Mouse (Mus musculus) hindbrain, postnatal 0 days (tissue): ENCODE data around the gene Gm10447. TPM values are rescaled to one million over a fixed set of nuclear protein-coding genes. Genes with fewer than 3 reads are reported as not detected.

Experiments used
- ATAC-seq: fragments of 200-750 bp; cut with Nextera tagmentation; 2 replicates; pipeline ENCODE4 v1.8.0; 2017; ENCODE audit warnings: mild to moderate bottlenecking, moderate TSS enrichment, moderate library complexity
- DNase-seq: peaks from one replicate; pipeline ENCODE4 v3.0.0-alpha.2; 2015; ENCODE audit warnings: low spot score
- H3K27ac ChIP-seq: fragments of 300-500 bp; sonication (generic); 2 replicates; pipeline ENCODE4 v1.5.1; 2014; ENCODE audit warnings: mild to moderate bottlenecking
- H3K27me3 ChIP-seq: fragments of 300-500 bp; sonication (generic); 2 replicates; pipeline ENCODE4 v1.6.1; 2014; ENCODE audit warnings: low read length, mixed read lengths; ENCODE audit not compliant: insufficient read depth
- H3K36me3 ChIP-seq: fragments of 300-500 bp; sonication (generic); 2 replicates; pipeline ENCODE4 v1.6.1; 2014; ENCODE audit warnings: low read length, mixed read lengths; ENCODE audit not compliant: insufficient read depth
- H3K4me1 ChIP-seq: fragments of 300-500 bp; sonication (generic); 2 replicates; pipeline ENCODE4 v1.6.1; 2014; ENCODE audit warnings: antibody characterized with exemption, low read length, mixed read lengths; ENCODE audit not compliant: insufficient read depth
- H3K4me2 ChIP-seq: fragments of 300-500 bp; sonication (generic); 2 replicates; pipeline ENCODE4 v1.6.1; 2014; ENCODE audit warnings: low read depth, mild to moderate bottlenecking, low read length, moderate library complexity, mixed read lengths
- H3K4me3 ChIP-seq: fragments of 300-500 bp; sonication (generic); 2 replicates; pipeline ENCODE4 v1.5.1; 2014; ENCODE audit warnings: low read length
- H3K9ac ChIP-seq: fragments of 300-500 bp; sonication (generic); replicated peaks from 2 replicates; pipeline ENCODE4 v1.6.1; 2014; ENCODE audit warnings: mild to moderate bottlenecking, low read length, moderate library complexity, mixed read lengths
- H3K9me3 ChIP-seq: fragments of 300-500 bp; sonication (generic); 2 replicates; pipeline ENCODE4 v1.6.1; 2016; ENCODE audit warnings: low read length, mixed read lengths
- CTCF ChIP-seq: IDR thresholded peaks from 2 replicates; pipeline ENCODE4 v1.5.1; 2016; ENCODE audit warnings: antibody characterized with exemption, control low read depth, low read depth
- WGBS: fragments of 180-500 bp; shearing (Covaris S2); extraction: QIAGEN DNeasy Blood & Tissue Kit; methylation state at CpG from one replicate; pipeline ENCODE4 v1.1.7; 2014; 5-methylcytosine and 5-hydroxymethylcytosine counted together
- polyA plus RNA-seq: library from polyadenylated mRNA; unstranded; fragments of >200 nt; fragmentation: Nextera tagmentation; extraction: Ambion mirVana; gene quantifications from 2 replicates; pipeline ENCODE4 v1.2.1, GENCODE M21; 2015
- total RNA-seq: library from RNA; depleted of rRNA; stranded (reverse); fragments of >200 nt; gene quantifications from 2 replicates; pipeline ENCODE4 v1.2.3, GENCODE M21; 2014

Gm10447 gene
- total and polyA plus RNA-seq, 2 experiments from 2014 or later: not detected

DNA sequence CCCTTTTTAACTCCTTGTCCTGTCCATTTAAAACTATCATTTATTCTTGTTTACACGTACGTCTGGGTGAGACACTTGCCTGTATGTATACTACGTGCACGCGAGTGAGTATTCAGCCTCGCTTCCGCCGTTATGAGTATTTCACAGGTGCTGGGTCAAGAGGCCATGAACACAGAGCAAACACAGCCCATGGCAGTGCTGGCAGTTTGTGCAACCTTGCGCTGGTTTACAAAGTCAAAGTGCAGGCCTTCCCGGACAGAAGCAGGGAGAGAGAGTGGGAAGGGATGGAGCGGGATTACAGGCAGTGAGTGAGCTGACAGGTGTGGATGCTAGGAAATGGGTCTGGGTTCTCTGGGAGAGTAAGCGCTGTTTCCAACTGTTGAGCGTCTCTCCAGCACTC lies 10.7 kb downstream of the Gm10447 start:
- ATAC-seq (no peak), DNase-seq (no peak)
- no peaks in the 10 kb centered on the region for H3K36me3 ChIP-seq
- no peaks in the 10 kb centered on the region for H3K9me3 ChIP-seq
- H3K27me3 ChIP-seq: no peaks in the 10 kb centered on the region
- WGBS: 88% methylated on average over 13 of the region's 13 CpGs
- H3K27ac ChIP-seq: no peak overlapping the region
- TF ChIP-seq CTCF: no peak
- H3K4me1 ChIP-seq: no peaks in the 10 kb centered on the region
- no peak overlapping the region for H3K4me3 ChIP-seq
- no peak overlapping the region for H3K4me2 ChIP-seq
- no peak overlapping the region for H3K9ac ChIP-seq

DNA sequence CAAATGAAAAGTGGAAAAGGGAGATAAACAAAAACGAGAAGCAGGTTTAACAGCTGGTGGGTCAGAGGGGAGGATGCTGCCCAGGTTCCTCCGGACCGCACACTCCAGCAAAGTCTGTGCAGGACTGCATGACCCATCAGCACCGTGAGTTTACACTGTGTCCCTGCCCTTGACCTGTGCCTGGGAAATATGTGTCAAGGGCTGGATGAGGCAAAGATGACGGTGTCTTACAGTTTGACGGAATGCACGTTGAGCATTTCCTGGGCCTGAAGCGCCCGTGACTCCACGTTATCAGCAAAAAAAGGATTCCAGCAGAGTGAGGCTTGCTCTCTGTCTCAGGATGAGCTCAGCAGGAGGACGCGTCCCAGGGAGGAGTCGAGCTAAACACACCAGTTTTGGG lies 11.3 kb downstream of the Gm10447 start:
- Histone ChIP-seq H3K9me3 (no peaks in the 10 kb centered on the region), H3K4me3 (no peak overlapping the region), H3K4me1 (no peaks in the 10 kb centered on the region), H3K4me2 (no peak overlapping the region), H3K27me3 (no peaks in the 10 kb centered on the region), H3K9ac (no peak overlapping the region), H3K36me3 (no peaks in the 10 kb centered on the region), H3K27ac (no peak overlapping the region)
- no peak for TF ChIP-seq CTCF
- WGBS: 63% methylated on average over 13 of the region's 13 CpGs
- DNase-seq: no peak
- no peak for ATAC-seq

DNA sequence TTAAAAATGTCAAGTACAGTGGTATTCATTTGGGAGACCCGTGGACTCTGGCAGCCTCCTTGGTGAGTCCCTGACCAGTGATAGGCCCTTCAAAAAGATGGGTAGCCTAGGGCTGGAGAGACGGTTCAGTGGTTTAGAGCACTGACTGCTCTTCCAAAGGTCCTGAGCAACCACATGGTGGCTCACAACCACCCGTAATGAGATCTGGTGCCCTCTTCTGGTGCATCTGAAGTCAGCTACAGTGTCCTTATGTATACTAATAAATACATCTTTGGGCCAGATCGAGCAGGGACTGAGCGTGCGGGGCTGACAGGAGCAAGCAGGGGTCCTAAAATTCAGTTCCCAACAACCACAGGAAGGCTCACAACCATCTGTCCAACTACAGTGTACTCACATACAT lies 13.0 kb downstream of the Gm10447 start:
- ATAC-seq (0 out of 2 replicates have a peak, but pooled peaks have one; percentile 53), DNase-seq (no peak)
- no peak overlapping the region for H3K27ac ChIP-seq
- no peaks in the 10 kb centered on the region for H3K27me3 ChIP-seq
- 29% methylated on average over 6 of the region's 6 CpGs for WGBS
- H3K36me3 ChIP-seq: no peaks in the 10 kb centered on the region
- H3K4me3 ChIP-seq: no peak overlapping the region
- no peak overlapping the region for H3K4me2 ChIP-seq
- TF ChIP-seq CTCF: peak; percentile 71
- no peaks in the 10 kb centered on the region for H3K4me1 ChIP-seq
- no peak overlapping the region for H3K9ac ChIP-seq
- no peaks in the 10 kb centered on the region for H3K9me3 ChIP-seq

DNA sequence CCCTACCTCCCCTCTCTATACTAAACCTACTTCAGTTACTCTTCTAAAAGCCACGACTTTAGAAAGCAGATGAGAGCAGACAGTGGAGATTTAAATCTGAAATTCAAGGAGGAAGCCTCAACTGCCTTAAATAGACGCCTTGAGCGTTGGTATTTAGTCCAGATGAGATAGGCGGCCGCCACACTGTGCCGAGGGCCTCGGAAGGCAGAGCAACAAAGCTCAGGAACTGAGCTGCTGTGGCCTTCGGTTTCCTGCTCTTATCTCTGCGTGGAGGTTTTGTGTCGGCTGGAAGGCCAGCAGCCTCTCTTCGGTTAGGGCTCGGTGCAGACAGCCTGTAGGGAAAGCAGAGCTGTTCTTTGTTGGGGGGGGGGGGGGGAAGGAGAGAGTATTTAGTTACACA lies 15.0 kb downstream of the Gm10447 start:
- ATAC-seq (no peak), DNase-seq (no peak)
- H3K36me3 ChIP-seq: no peaks in the 10 kb centered on the region
- no peaks in the 10 kb centered on the region for H3K9me3 ChIP-seq
- no peaks in the 10 kb centered on the region for H3K4me1 ChIP-seq
- 61% methylated on average over 12 of the region's 12 CpGs for WGBS
- no peak for TF ChIP-seq CTCF
- H3K9ac ChIP-seq: no peak overlapping the region
- no peak overlapping the region for H3K4me2 ChIP-seq
- H3K4me3 ChIP-seq: no peak overlapping the region
- H3K27me3 ChIP-seq: no peaks in the 10 kb centered on the region
- H3K27ac ChIP-seq: no peak overlapping the region

DNA sequence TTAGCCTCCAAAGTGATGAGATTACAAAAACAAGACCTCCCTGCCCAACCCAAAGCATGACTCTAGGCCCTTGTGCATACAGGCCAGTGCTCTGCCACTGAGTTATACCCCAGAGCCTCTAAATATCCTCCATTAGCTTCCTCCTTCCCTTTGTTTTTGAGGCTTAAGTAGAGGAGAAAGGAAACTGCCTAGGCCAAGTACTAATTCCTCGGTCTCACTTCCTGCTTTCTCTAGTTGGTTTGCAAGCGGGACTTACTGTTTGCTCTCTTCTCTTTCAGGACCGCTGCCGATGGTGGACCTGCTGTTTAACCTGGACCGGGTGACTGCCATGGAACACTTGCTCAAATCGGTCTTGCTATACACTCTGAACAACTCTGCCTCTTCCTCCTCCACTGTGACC lies 20.6 kb downstream of the Gm10447 start:
- Histone ChIP-seq H3K9me3 (no peaks in the 10 kb centered on the region), H3K27me3 (no peaks in the 10 kb centered on the region), H3K27ac (no peak overlapping the region), H3K4me1 (0 out of 2 replicates have a peak, but pooled peaks cover 3% of the 10 kb centered on the region), H3K36me3 (no peaks in the 10 kb centered on the region), H3K4me2 (no peak overlapping the region), H3K4me3 (no peak overlapping the region), H3K9ac (no peak overlapping the region)
- 91% methylated on average over 6 of the region's 6 CpGs for WGBS
- no peak for TF ChIP-seq CTCF
- ATAC-seq: no peak
- DNase-seq: no peak

DNA sequence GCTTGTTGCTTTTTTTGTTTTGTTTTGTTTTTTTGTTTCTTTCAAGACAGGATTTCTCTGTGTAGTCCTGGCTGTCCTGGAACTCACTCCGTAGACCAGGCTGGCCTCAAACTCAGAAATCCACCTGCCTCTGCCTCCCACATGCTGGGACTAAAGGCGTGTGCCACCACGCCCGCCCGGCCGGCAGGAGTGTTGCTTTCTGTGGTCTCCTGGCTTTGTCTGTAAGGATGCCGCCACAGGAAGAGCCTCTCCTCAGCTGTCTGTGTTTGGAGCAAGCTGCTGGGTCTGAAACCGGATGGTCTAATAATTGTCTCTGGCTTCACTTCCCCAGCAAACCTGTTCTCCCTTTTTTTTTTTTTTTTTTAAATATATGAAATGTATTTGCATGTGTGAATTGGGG lies 21.4 kb downstream of the Gm10447 start:
- Histone ChIP-seq H3K4me3 (no peak overlapping the region), H3K27ac (no peak overlapping the region), H3K9me3 (no peaks in the 10 kb centered on the region), H3K4me1 (0 out of 2 replicates have a peak, but pooled peaks cover 4% of the 10 kb centered on the region), H3K9ac (no peak overlapping the region), H3K36me3 (no peaks in the 10 kb centered on the region), H3K4me2 (no peak overlapping the region), H3K27me3 (no peaks in the 10 kb centered on the region)
- ATAC-seq (no peak), DNase-seq (no peak)
- 81% methylated on average over 8 of the region's 8 CpGs for WGBS
- TF ChIP-seq CTCF: no peak

DNA sequence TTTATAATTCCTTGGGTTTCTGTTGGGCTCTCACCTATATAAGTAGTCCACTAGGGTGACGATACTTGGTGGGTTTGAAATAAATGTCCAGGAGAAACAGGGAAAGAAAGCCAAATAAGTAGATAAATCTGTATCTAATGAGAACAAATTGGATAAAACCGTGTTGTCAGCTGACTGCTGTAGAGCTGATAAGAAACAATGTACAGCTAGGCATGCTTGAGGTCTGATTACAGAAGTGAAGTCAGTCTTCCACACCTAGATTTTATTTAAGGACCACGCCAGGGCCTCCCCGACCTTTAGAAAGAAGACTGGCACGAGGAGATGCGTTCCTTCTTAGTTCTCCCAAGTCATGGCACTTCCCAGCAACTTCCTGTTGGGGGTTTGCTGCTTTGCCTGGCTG lies 23.9 kb downstream of the Gm10447 start:
- H3K27ac ChIP-seq: no peak overlapping the region
- H3K9ac ChIP-seq: no peak overlapping the region
- no peak for ATAC-seq
- DNase-seq: no peak
- no peak for TF ChIP-seq CTCF
- no peak overlapping the region for H3K4me2 ChIP-seq
- peaks cover 8% of the 10 kb centered on the region; the same call in 1 of the 2 replicates for H3K36me3 ChIP-seq
- peaks cover 11% of the 10 kb centered on the region for H3K4me1 ChIP-seq
- no peaks in the 10 kb centered on the region for H3K27me3 ChIP-seq
- H3K9me3 ChIP-seq: no peaks in the 10 kb centered on the region
- H3K4me3 ChIP-seq: no peak overlapping the region
- WGBS: 59% methylated on average over 6 of the region's 6 CpGs
